Mouse (Mus musculus) kidney, postnatal 25 days (tissue): ENCODE measurements around the gene Elmsan1.

Source experiments
- DNase-seq, 2 experiments: peaks; one replicate each; pipeline ENCODE4 v3.0.0; 2021; ENCODE audit warnings: mixed read lengths in 2 of 2

Gene Elmsan1

GRCm38 (mm10) chr12:84147954-84148621, 70.6 kb downstream of the Elmsan1 start, which contains the start of gene Pnma1:
Gene Pnma1, minus strand, starts transcription at chr12:84148489.
- DNase-seq, result peak; percentile 61 to 69

- peak in 1 of 2 experiments; percentile 24 for DNase-seq
Measured at GRCm38 (mm10) chr12:84142281-84143050, 76.2 kb downstream of the Elmsan1 start.

GRCm38 (mm10) chr12:84141271-84141670, 77.4 kb downstream of the Elmsan1 start:
- no peak for DNase-seq

GRCm38 (mm10) chr12:84140135-84140534, 78.5 kb downstream of the Elmsan1 start:
- no peak for DNase-seq

GRCm38 (mm10) chr12:84137131-84137530, 81.5 kb downstream of the Elmsan1 start:
- no peak for DNase-seq

- DNase-seq, result peak in 1 of 2 experiments; percentile 70
Measured at GRCm38 (mm10) chr12:84132265-84132664, 86.4 kb downstream of the Elmsan1 start.

GRCm38 (mm10) chr12:84129931-84130330, 88.8 kb downstream of the Elmsan1 start:
- no peak for DNase-seq

GRCm38 (mm10) chr12:84128576-84128975, 90.1 kb downstream of the Elmsan1 start:
- DNase-seq, result no peak

GRCm38 (mm10) chr12:84126899-84127298, 91.8 kb downstream of the Elmsan1 start:
- DNase-seq, result no peak

GRCm38 (mm10) chr12:84125892-84126291, 92.8 kb downstream of the Elmsan1 start:
- no peak for DNase-seq

GRCm38 (mm10) chr12:84119584-84119983, 99.1 kb downstream of the Elmsan1 start:
- DNase-seq, result no peak

GRCm38 (mm10) chr12:84114153-84114994, 104.3 kb downstream of the Elmsan1 start, which contains the start of gene Dnal1:
Gene Dnal1, plus strand, starts transcription at chr12:84114366.
- DNase-seq, result peak; percentile 93 to 96

- no peak for DNase-seq
Measured at GRCm38 (mm10) chr12:84113676-84114075, 105.0 kb downstream of the Elmsan1 start.

GRCm38 (mm10) chr12:84110814-84111213, 107.9 kb downstream of the Elmsan1 start:
- no peak for DNase-seq

- no peak for DNase-seq
Measured at GRCm38 (mm10) chr12:84109924-84110323, 108.8 kb downstream of the Elmsan1 start.

GRCm38 (mm10) chr12:84107692-84108091, 111.0 kb downstream of the Elmsan1 start:
- DNase-seq, result no peak

GRCm38 (mm10) chr12:84107012-84107411, 111.7 kb downstream of the Elmsan1 start:
- no peak for DNase-seq

- no peak for DNase-seq
Measured at GRCm38 (mm10) chr12:84101493-84101845, 117.2 kb downstream of the Elmsan1 start.

GRCm38 (mm10) chr12:84100604-84101492, 117.8 kb downstream of the Elmsan1 start, which contains the start of gene Acot6:
Gene Acot6, plus strand, starts transcription at chr12:84100654.
- DNase-seq, result peak; percentile 55 to 71

GRCm38 (mm10) chr12:84100071-84100470, 118.6 kb downstream of the Elmsan1 start:
- DNase-seq, result no peak

- DNase-seq, result no peak
Measured at GRCm38 (mm10) chr12:84099605-84100004, 119.1 kb downstream of the Elmsan1 start.
